Mouse (Mus musculus) monocyte, adult 59 days (primary cell): ENCODE results near the gene Sgta. TPM values are rescaled to one million over a fixed set of nuclear protein-coding genes. Genes with fewer than 3 reads are reported as not detected.

Source experiments
- total RNA-seq, 2 experiments: library from RNA; stranded (reverse); gene quantifications; one replicate each; pipeline ENCODE4 v1.2.4; 2023

Gene Sgta
- total RNA-seq: 10 to 100 TPM; 54.7 to 57.0 TPM

DNA sequence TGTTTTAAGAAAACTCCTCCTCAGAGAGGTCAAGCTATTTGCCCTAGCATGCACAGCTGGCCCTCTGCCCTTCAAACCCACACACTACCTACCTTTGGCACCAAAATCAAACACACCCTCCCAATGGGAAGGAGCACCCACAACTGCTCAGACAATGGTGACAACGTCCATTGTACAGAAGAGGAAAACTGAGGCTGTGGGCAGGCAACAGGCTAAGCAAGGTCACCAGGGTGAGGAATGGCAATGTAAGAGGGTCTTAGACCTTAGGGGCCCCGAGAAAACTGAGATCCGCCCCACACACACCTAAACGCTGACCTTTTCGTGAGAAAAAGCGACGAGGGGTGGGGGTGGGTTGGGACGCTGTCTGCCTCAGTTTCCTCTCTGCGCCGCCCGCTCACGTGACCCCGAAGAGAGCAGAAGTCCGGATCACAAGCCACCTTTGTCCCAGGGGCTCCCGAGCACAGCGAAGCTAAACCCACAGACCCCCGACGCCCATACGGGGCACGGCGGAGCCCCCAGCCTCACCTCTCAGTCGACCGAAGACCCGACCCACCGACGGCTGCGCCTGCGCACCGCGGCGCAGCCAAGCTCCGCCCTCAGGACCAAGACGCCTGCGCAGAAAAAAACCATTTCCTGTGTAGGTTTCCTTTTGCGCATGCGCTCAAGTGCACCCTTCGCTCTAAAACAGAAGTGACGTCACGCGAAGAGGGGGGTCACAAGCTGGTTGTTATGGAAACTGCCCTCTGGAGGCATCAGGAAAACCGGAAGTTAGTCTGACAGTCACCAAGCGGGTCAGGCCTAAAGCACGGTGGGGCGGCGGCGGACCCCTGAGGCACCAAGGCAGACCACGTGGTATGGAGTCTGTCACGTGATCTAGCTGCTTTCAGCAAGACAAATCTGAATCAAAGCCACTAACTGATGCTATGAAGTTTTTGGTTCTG is at the start of gene Sgta:
Gene Sgta (minus strand): TSS at position 579 of the 941 bp plus-strand sequence.

GRCm38 (mm10) chr10:81105565-81106112 is 45.7 kb upstream of the Sgta start, which contains the start of gene Map2k2:
Gene Map2k2, plus strand, starts transcription at chr10:81105915.

DNA sequence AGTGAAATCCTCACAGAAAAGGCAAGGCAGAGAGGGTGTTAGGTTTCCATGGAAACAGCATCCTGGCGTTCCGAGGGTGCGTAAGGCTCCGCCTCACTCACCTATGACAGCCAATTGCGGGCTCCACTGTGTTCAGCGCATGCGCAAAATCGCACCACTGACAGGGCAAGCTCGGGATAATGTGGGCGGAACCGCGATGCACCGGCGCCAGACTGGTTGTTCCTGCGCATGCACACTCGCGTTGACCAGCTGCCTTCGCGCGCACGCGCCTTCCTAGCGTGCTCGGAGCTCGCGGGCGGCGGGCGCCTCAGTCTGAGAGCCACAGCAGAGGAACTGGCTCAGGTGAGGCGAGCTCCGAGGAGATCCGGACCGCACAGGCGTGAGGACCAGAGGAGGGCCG is 9.9 kb upstream of the Sgta start, which contains the start of gene Thop1:
Gene Thop1 (plus strand): TSS at position 200 of the 400 bp plus-strand sequence.

GRCm38 (mm10) chr10:81036988-81037580 is 22.9 kb downstream of the Sgta start, which contains the start of gene Slc39a3:
Gene Slc39a3, minus strand, starts transcription at chr10:81037426.

DNA sequence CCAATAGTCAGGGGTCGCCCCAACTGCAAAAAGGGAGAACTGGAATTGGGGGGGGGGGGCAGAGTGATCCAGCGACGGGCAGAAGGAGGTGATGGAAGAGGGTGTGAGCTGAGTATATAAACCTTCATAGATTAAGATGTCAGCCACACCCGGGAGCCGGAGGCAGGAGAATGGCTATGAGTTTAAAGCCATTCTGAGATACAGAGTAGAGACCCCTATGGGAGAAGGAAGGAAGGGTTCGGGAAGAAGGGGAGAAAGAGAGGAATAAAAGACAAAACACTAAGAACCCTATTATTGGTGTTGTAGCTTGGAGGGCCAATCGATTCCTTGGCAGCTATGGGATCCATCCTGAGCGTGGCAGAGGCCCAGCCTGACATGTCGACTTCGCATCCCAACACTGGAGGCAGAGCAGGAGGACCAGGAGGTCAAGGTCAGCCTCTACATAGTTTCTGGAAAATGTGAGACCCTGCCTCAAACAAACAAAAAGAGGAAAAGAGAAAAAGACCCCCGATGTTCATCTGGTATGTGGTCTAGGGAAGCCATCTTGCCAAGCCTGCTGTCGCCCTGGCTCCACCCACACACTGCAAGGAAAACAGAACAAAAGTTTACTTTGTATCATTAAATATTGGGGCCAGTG is 34.2 kb downstream of the Sgta start, which contains the start of gene Diras1:
Gene Diras1 (minus strand): TSS at position 24 of the 637 bp plus-strand sequence.

DNA sequence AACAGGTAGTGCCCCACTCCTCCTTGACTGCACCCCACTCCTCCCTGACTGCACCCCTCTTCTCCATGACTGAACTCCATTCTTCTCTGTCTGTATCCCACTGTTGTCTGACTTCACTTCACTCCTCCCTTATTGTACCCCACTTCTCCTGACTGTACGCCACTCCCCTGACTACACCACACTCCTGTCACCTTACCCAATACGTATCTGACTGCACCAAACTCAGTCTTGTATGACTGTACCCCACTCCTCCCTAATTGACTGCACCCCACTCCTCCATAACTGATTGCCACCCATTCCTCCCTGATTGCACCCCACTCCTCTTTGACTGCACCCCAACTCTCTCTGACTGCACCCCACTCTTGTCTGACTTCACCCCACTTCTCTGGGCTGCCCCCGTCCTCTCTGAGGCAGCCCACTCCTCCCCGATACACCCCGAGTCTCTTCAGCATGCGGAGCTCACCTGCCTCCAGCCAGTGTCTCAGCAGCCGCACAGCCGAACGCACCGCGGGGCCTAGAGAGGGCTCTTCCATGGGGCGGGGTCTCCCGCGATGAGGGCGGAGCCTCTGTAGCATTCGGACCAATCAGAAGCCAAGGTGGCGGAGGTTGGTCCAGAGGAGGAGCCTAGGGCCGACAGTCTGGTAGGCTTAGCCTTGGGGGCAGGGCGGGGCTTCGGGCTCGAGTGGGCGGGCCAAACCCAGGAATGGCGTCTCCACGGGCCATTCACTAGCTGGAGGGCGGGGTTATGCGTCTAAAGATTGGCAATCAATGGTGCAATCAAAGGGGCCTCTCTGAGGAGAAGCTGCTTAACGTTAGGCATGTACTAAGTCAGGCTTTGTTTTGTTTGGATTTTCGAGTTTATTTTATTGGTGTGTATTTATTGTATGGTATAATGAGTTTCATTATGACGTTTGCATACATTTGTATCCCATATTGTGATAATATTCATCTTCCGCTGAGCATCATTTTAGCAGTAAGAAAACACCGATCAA is 45.3 kb downstream of the Sgta start, which contains the start of gene Gng7:
Gene Gng7 (minus strand): TSS at position 553 of the 992 bp plus-strand sequence.

Other genes with a start within 250 kb of the Sgta start
- not detected for gene Jsrp1, start 246.7 kb downstream of the Sgta start, total RNA-seq
- gene Oaz1, start 233.5 kb downstream of the Sgta start, total RNA-seq: 100 to 1,000 TPM; 490 to 501 TPM
- not detected for gene Lingo3, start 216.1 kb downstream of the Sgta start, total RNA-seq
- gene Lsm7, start 205.0 kb downstream of the Sgta start, total RNA-seq: 10 to 100 TPM; 15.9 to 29.9 TPM
- gene Sppl2b, start 204.9 kb downstream of the Sgta start, total RNA-seq: 10 to 100 TPM; 27.1 to 36.9 TPM
- gene Tmprss9, start 188.3 kb downstream of the Sgta start, total RNA-seq: not detected
- gene Timm13, start 159.2 kb downstream of the Sgta start, total RNA-seq: 10 to 100 TPM; 49.5 to 51.3 TPM
- 1 to 10 TPM; 4.1 to 4.5 TPM for gene Lmnb2, start 141.9 kb downstream of the Sgta start, total RNA-seq
- gene Gadd45b, start 130.1 kb downstream of the Sgta start, total RNA-seq: 10 to 100 TPM; 39.5 to 46.2 TPM
- gene Gng7, start 45.2 kb downstream of the Sgta start, total RNA-seq: under 1 TPM; 0.37 to 0.64 TPM
- gene Diras1, start 34.5 kb downstream of the Sgta start, total RNA-seq: not detected
- gene Slc39a3, start 22.8 kb downstream of the Sgta start, total RNA-seq: 10 to 100 TPM; 11.8 to 12.8 TPM
- gene Thop1, start 9.9 kb upstream of the Sgta start, total RNA-seq: 1 to 10 TPM; 4.8 to 9.0 TPM
- not detected for gene Creb3l3, start 38.7 kb upstream of the Sgta start, total RNA-seq
- gene Map2k2, start 45.7 kb upstream of the Sgta start, total RNA-seq: 100 to 1,000 TPM; 100 to 101 TPM
- 100 to 1,000 TPM; 124 TPM for gene Zbtb7a, start 75.0 kb upstream of the Sgta start, total RNA-seq
- 10 to 100 TPM; 23.5 to 34.3 TPM for gene Pias4, start 107.7 kb upstream of the Sgta start, total RNA-seq
- 1,000 to 10,000 TPM; 1,547 to 1,607 TPM for gene Eef2, start 116.5 kb upstream of the Sgta start, total RNA-seq
- gene Dapk3, start 122.8 kb upstream of the Sgta start, total RNA-seq: 10 to 100 TPM; 33.4 to 35.1 TPM
- not detected for gene 4930442H23Rik, start 123.7 kb upstream of the Sgta start, total RNA-seq
- not detected for gene Nmrk2, start 141.9 kb upstream of the Sgta start, total RNA-seq
- gene Atcay, start 170.7 kb upstream of the Sgta start, total RNA-seq: not detected
- 1 to 10 TPM; 1.3 to 2.7 TPM for gene Zfr2, start 173.0 kb upstream of the Sgta start, total RNA-seq
- 10 to 100 TPM; 42.3 to 59.6 TPM for gene Matk, start 192.8 kb upstream of the Sgta start, total RNA-seq
- gene Mrpl54, start 206.8 kb upstream of the Sgta start, total RNA-seq: 10 to 100 TPM; 75.9 to 85.4 TPM
- 10 to 100 TPM; 42.4 to 46.0 TPM for gene Apba3, start 206.8 kb upstream of the Sgta start, total RNA-seq
- 1 to 10 TPM; 1.7 to 4.5 TPM for gene Tjp3, start 231.4 kb upstream of the Sgta start, total RNA-seq
- gene Pip5k1c, start 232.8 kb upstream of the Sgta start, total RNA-seq: 100 to 1,000 TPM; 135 to 147 TPM